Mouse (Mus musculus) mouse embryonic stem cell (cell line): ENCODE results near the gene Grwd1.
"Not testable (repeated sequence)": the region's sequence is repeated elsewhere in the genome, so short reads cannot be mapped to it uniquely, and the experiment has no call there.

Source experiments
- in situ Hi-C, 2 experiments: fragments of 300-500 bp; cut with MboI; formaldehyde crosslinking; loops; 1 replicate in 1 of 2; 3 replicates in 1 of 2; pipeline ENCODE4 v1.14.3; 2019 to 2020; ENCODE audit warnings: low sequenced_read_pairs in 2 of 2, low pct_unique_long_range_greater_than_20kb in 1 of 2, mixed read lengths in 1 of 2; ENCODE audit not compliant: unreplicated experiment in 1 of 2

The Grwd1 gene

GRCm38 (mm10) chr7:45830427-45831127 lies at the start of gene Grwd1:
TSS of gene Grwd1 (minus strand) at chr7:45830944.
- in situ Hi-C loops: no loop called here

GRCm38 (mm10) chr7:45880531-45880930 lies 49.8 kb upstream of the Grwd1 start:
- in situ Hi-C loops: no loop called here

- in situ Hi-C loops: not testable (repeated sequence)
Measured at GRCm38 (mm10) chr7:45878278-45878677, 47.5 kb upstream of the Grwd1 start, which contains the start of gene Grin2d. TSS of gene Grin2d (minus strand) at chr7:45878378.

- in situ Hi-C loops: no loop called here
Measured at GRCm38 (mm10) chr7:45876895-45877294, 46.2 kb upstream of the Grwd1 start.

GRCm38 (mm10) chr7:45873061-45873947 lies 42.6 kb upstream of the Grwd1 start:
- in situ Hi-C loops: no loop called here

- in situ Hi-C loops: no loop called here
Measured at GRCm38 (mm10) chr7:45872624-45873023, 41.9 kb upstream of the Grwd1 start, which contains the start of gene Kdelr1. TSS of gene Kdelr1 (plus strand) at chr7:45872772.

GRCm38 (mm10) chr7:45870282-45871058 lies 39.7 kb upstream of the Grwd1 start:
- in situ Hi-C loops: no loop called here

- in situ Hi-C loops: no loop called here
Measured at GRCm38 (mm10) chr7:45869787-45870186, 39.0 kb upstream of the Grwd1 start.

GRCm38 (mm10) chr7:45869107-45869670 lies 38.4 kb upstream of the Grwd1 start:
- in situ Hi-C loops: no loop called here

- in situ Hi-C loops: no loop called here
Measured at GRCm38 (mm10) chr7:45867871-45868270, 37.1 kb upstream of the Grwd1 start.

GRCm38 (mm10) chr7:45865925-45866910 lies 35.5 kb upstream of the Grwd1 start:
- in situ Hi-C loops: no loop called here

- in situ Hi-C loops: no loop called here
Measured at GRCm38 (mm10) chr7:45864435-45864834, 33.7 kb upstream of the Grwd1 start.

GRCm38 (mm10) chr7:45862804-45863203 lies 32.1 kb upstream of the Grwd1 start:
- in situ Hi-C loops: no loop called here

- in situ Hi-C loops: no loop called here
Measured at GRCm38 (mm10) chr7:45859008-45859407, 28.3 kb upstream of the Grwd1 start.

- in situ Hi-C loops: no loop called here
Measured at GRCm38 (mm10) chr7:45856950-45857901, 26.5 kb upstream of the Grwd1 start.

GRCm38 (mm10) chr7:45853089-45853488 lies 22.3 kb upstream of the Grwd1 start:
- in situ Hi-C loops: no loop called here
